Mouse (Mus musculus) c-Kit-negative CD71-positive TER-119-positive erythroid progenitor cells, embryonic 14.5 days (primary cell): Measurements from ENCODE around the gene Mast3.

Experiments
- DNase-seq: peaks from one replicate; pipeline ENCODE4 v3.0.0-alpha.2; 2013; ENCODE audit warnings: low read depth, low spot score

Mast3 gene

GRCm38 (mm10) chr8:70804481-70805206 is at the start of gene Mast3:
Gene Mast3 (minus strand): TSS chr8:70805054.
- DNase-seq, result peak; percentile 66

- no peak for DNase-seq
Measured at GRCm38 (mm10) chr8:70853863-70854262, 49.0 kb upstream of the Mast3 start.

- DNase-seq, result no peak
Measured at GRCm38 (mm10) chr8:70852595-70853231, 47.9 kb upstream of the Mast3 start.

GRCm38 (mm10) chr8:70851837-70852236 is 47.0 kb upstream of the Mast3 start:
- no peak for DNase-seq

GRCm38 (mm10) chr8:70850947-70851346 is 46.1 kb upstream of the Mast3 start:
- no peak for DNase-seq

GRCm38 (mm10) chr8:70850132-70850845 is 45.4 kb upstream of the Mast3 start:
- no peak for DNase-seq

GRCm38 (mm10) chr8:70849333-70849990 is 44.6 kb upstream of the Mast3 start:
- DNase-seq, result no peak

GRCm38 (mm10) chr8:70846371-70847154 is 41.7 kb upstream of the Mast3 start:
- no peak for DNase-seq

- no peak for DNase-seq
Measured at GRCm38 (mm10) chr8:70845108-70845507, 40.3 kb upstream of the Mast3 start.

GRCm38 (mm10) chr8:70844523-70844922 is 39.7 kb upstream of the Mast3 start:
- peak; percentile 90 for DNase-seq

GRCm38 (mm10) chr8:70843941-70844340 is 39.1 kb upstream of the Mast3 start:
- no peak for DNase-seq

GRCm38 (mm10) chr8:70843214-70843773 is 38.4 kb upstream of the Mast3 start:
- DNase-seq, result peak; percentile 87

- no peak for DNase-seq
Measured at GRCm38 (mm10) chr8:70842484-70842883, 37.6 kb upstream of the Mast3 start.

GRCm38 (mm10) chr8:70841147-70842072 is 36.6 kb upstream of the Mast3 start:
- DNase-seq, result peak; percentile 91

- no peak for DNase-seq
Measured at GRCm38 (mm10) chr8:70840590-70840989, 35.7 kb upstream of the Mast3 start.

- DNase-seq, result peak; percentile 100
Measured at GRCm38 (mm10) chr8:70839408-70840351, 34.8 kb upstream of the Mast3 start, which contains the start of gene Arrdc2. Gene Arrdc2 (minus strand): TSS chr8:70839720.

GRCm38 (mm10) chr8:70838654-70839407 is 34.0 kb upstream of the Mast3 start:
- DNase-seq, result no peak

- DNase-seq, result no peak
Measured at GRCm38 (mm10) chr8:70836666-70837065, 31.8 kb upstream of the Mast3 start.
